Mouse (Mus musculus) cerebellum, adult 11 months (tissue): ENCODE measurements around the gene Vwa8.
"Not testable (repeated sequence)": the region's sequence is repeated elsewhere in the genome, so short reads cannot be mapped to it uniquely, and the experiment has no call there.

Experiments used
- DNase-seq: peaks from one replicate; pipeline ENCODE4 v3.0.0; 2022

Gene Vwa8

DNA sequence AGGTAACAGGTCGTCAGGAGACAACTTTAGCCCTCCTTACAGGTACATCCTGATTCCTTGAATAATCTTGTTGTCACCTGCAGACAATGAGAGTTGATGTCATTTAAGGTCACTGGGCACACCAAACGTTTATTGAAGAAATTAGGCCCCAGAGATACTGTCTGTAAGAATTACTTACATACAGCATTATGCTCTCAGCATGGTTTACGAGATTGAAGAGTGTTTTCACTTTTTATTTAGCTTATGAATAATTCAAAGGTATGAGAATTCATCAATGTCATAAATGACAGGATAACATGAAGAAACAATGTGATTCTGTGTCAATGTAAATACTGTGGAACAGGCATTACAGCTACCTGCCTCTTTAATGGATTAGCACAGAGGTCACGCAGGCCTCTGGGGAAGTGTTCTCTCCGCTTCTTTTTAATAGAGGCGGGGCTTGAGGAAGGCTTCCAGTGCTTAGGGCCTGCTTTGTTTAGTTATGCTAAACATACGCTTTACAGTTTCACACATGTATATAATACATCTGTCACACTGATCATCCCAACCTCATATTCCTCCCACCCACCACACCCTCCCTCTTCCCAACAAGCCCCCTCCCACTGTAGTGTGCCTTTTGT, 37.2 kb downstream of the Vwa8 start:
- DNase-seq = no peak

DNA sequence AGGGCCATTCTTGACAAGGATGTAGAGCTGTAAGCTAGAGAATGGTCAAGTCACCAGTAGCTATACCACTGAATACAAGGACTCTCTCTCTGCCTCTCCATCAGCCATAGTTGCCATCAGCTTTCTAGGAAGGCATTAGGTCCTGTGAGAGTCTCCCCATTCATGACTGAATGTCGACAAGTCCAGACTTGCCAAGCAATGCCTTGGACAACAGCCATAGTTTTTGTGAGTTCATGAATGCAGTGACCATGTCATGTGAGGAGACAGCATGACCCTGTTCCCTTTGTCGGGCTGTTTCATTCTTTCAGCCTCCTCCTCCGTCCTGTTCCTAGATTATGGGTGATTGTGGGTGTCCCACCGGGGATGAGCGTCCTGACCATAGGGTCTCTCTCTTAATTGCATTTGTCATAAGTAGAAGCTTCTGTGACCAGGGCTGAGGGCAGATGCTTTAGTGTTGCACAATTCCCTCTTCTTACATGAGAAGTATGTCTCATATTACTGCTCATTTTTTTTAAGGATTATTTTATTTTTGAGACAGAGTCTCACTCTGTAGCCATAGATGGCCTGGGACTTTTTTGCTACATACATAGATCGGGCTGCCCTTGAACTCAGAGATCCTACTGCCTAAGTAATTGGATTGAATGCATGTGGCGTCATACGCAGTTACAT, 37.8 kb downstream of the Vwa8 start:
- DNase-seq = no peak

DNA sequence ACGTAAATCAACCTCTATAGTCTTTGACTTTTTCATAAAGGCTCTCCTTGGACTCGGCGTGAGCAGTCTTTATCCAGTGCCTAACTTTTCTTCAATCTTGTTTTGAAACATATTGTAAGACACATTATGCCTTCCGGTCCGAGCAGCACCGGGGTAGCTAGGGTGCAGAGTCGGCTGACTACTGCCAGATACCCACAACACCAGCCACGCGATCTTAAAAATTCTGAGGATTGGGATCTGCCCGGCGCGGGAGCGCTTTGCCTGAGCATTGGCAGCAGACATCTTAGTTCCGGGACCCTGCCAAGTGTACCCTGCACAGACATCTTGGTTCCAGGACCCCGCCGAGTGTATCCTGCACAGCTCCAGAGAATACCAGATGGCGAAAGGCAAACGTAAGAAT, 38.6 kb downstream of the Vwa8 start:
- DNase-seq = not testable (repeated sequence)

DNA sequence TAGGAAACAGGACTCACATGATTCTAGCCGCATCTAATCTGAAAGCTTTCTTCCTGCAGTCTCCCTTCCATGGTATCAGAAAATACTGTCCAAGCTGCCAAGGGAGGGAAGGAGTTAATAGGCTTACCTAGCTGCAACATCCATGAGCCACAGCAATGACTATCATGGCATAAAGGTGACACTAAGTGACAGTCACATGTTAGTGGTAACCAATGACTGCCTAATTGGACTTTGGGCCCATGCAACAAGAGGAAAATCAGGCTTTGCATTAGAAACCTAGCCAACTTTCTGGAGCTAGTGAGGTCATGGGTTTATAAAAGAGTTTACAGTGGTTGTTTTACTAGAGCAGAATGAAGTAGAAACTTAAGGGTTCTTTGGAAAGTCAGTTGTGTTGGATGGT, 46.6 kb downstream of the Vwa8 start:
- DNase-seq = no peak

DNA sequence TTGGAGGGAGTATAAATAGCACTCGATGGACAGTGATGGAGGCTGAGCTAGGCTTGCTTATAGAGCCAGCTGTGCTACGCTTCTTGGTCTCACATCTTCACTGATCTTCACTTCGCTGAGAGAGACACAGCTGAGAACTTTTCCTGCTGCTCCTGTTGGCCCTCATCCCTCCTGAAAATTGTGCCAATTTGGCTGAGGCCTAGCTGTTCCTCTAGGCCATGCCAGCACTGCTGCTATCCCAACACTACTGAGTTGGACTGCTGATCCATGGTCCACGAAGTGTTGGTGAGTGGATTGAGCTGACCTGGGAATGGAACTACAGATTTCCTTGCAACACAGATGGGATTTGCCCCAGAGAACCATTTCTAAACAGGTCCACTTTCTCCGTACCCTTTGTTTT, 47.4 kb downstream of the Vwa8 start:
- peak; percentile 34 for DNase-seq

DNA sequence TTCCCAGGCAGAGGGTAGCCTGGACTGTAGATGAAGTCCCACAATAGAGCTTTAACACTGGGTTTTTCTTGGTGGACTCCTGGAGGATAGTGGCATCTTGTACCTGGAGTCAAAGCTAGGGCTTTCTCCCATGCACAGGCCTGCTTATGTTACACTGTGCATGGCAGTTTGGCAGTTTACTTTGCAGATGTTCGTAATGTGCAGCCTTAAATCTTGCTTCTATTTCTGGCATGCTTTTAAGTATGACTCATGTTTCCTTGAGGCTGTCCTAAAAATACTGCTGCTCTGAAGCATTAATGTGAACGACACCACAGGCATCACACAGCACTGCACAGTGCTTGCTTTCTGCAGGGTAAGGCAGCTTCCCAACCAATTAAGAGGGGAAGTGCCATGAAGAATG, 51.9 kb downstream of the Vwa8 start:
- DNase-seq = no peak

DNA sequence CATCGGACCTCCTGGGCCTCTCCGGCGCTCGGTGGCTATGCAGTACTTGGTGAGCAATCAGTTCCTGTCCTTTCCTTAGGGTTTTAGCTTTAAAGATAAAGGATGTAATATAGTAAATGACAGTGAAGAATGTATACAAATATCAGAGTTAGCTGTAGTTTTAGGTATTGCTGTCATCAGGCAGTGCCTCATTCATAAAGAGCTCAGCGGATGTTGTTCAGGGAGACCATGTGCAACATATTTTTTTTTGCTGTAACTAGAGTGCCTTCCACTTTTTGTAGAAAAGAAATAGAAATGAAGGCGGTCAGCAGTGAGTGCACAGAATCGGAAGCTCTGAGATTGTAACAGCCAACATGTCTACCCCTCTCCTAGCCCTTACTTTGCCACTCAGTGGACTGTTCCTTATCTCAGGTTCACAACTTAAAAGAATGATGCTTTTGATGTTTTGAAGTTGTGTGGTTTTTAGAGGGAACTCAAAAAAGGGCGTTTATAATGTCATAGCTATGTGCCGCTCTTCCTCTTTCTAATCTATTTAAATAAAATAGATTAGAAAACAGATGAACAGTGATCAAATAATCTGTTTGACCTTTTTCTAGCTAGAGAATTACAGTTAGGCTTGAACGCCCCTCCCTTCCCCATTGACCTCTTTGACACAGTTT, 59.5 kb downstream of the Vwa8 start:
- no peak for DNase-seq

DNA sequence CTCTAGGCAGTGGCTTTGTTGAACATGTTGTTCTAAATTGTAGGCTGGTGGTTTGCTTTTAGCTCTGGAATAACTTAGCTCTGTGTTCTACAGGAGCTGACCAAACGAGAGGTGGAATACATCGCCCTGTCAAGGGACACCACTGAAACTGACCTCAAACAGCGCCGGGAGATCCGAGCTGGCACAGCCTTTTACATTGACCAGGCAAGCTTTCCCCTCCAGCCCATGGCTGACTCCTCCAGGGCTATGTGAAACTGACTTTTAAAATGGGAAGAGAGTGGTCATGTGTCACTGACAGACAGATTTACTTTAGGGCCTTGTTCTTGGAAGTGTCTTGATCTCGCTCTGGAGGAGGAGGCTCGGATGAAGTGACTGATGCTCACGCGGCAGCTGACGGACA, 63.2 kb downstream of the Vwa8 start:
- no peak for DNase-seq

DNA sequence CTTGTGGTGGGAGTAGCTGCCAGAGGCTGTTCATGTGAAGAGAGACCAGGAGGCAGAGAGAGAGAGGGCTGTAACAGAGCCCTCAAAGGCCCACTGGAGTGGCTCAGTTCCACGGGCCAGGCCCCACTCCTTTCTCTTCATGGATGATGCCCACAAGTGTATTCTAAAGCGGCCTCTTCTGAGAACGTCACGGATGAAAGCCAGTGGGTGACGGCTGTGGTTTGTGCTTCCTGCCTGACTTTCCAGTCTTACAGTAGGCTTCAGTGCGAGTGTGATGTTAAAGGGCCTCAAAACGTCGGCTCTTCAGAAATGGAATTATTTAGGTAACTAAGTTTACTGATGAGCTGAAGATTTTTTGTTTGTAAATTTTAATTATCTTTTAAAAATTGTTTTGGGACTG, 65.3 kb downstream of the Vwa8 start:
- DNase-seq = no peak

DNA sequence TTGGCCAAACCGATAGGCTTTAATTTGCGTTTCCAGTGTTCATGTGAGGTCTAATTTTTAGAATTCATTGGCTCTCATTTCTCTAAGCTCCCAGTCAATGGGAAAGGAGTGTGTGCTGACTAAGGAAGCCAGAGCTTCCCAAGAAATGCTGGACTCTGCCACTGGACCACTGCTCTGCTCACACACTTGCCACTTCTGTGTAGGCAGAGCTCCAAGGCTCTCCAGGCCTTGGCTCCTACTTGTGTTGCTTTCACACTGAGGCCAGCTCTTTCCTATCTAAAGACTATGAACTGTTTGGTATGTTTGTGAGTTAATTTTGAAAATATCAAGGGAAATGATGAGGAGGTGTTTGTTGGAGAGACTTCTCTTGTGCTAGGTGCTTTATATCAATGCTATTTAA, 67.8 kb downstream of the Vwa8 start:
- DNase-seq = no peak

DNA sequence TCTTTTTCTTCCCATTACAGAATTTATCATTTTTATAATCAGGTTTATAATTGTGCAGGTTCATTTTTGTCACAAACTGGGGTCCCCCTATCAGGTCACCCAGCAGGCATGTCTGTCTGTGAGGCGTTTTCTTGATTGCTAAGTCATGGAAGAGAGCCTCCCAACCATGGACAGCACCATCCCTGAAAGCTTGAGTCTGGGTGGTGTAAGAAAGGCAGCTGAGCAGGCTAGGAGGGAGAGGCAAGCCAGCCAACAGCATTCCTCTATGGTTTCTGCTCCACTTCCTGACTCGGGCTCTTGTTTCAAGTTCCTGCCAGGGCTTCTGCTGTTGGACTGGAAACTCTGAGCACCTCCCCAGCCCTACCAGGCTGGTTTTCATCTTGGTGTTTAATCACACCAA, 72.4 kb downstream of the Vwa8 start:
- no peak for DNase-seq

DNA sequence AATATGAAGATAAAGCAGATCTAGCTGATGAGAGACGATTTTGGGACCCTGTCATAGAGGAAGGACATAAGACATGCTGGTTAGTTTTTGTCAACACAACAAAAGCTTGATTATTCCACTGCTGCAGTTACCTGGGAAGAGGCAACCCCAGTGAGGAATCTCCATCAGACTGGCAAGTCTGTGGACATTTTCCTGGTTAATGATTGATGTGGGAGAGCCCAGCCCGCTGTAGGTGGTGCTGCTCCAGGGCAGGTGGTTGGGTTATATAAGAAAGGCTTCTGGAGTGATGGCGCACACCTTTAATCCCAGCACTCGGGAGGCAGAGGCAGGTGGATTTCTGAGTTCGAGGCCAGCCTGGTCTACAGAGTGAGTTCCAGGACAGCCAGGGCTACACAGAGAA, 74.8 kb downstream of the Vwa8 start:
- no peak for DNase-seq

DNA sequence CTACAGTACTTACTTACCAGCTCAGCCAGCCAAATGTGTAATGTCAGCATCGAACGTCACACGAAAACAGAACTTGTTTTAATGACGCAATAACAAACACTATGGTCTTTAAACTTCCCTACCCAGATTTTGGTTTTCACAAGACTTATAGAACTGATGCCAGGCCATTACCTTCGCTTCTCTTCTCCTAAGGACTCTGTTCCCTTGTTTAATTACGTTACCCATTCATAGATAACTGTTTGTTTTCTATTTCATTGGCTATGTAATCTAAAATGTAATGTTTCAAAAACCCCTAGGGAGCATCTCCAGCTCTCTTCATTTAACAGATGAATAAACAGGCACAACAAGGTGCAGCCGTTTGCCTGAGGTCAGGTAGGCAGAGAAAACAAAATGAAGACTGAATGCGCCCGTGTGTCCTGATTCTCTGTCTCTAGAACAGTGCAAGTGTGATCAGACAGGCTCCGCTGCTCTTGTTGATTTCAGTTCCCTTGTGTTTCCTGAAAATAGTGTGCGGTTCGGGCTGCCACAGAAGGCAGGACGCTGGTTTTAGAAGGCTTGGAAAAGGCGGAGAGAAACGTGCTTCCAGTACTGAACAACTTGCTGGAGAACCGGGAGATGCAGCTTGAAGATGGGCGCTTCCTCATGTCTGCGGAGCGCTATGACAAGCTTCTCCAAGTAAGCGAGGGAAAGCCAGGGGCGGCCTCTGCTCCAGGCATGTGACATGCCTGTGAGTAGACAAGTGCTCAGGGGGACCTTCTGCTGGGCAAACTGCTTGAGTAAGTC, 76.1 kb downstream of the Vwa8 start:
- DNase-seq = no peak

DNA sequence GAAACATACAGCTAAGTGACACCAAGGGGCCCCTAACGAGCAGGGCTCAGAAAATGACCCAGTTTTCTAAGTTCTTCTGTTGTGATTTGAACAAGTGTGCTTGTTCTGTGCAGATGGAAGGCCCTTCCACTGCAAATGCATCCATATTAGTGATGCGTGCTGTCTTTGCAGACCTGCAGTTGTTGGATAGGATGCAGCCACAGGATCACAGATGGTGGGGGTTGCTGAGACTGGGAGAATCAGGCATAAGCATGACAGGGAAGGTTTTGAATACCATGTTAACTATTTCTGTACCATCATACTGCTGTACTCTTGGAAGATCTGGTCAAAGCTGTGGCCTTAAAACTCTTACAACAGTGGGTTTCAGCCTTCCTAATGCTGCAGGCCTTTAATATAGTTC, 83.2 kb downstream of the Vwa8 start:
- no peak for DNase-seq

DNA sequence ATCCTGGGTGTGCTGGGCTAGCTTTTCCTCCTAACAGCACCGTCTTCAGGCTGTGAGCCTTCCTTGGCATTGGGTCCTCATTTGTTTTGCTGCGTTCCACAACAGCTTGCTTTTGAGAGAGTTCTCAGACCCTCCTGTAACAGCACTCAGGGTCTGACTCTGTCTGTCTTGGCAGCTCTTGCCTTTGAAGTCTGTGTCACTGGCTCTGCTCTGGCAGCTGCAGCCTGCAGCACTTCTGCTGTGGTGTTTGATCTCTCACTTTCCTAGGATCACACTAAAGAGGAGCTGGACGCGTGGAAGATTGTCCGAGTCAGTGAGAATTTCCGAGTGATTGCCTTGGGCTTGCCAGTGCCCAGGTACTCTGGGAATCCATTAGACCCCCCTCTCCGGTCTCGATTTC, 84.5 kb downstream of the Vwa8 start:
- DNase-seq = no peak

DNA sequence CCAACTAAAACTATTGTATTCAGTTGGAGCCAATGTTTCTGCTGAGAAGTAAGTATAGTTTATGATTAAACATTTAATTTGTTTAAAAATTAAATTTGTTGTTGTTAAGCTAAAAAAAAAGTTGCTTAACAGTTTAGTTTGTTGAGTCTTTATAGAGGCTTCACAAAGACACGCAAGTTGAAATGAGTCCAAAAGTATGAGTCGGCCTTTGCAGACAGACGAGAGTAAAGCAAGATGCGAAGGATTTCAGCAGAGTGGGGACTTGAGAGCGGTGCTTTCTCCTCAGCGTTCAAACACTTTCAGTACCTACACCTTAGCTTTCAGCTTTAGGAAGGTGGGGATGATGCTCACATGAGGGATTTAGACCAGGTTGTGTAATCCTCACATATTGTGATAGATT, 85.7 kb downstream of the Vwa8 start:
- DNase-seq = no peak

DNA sequence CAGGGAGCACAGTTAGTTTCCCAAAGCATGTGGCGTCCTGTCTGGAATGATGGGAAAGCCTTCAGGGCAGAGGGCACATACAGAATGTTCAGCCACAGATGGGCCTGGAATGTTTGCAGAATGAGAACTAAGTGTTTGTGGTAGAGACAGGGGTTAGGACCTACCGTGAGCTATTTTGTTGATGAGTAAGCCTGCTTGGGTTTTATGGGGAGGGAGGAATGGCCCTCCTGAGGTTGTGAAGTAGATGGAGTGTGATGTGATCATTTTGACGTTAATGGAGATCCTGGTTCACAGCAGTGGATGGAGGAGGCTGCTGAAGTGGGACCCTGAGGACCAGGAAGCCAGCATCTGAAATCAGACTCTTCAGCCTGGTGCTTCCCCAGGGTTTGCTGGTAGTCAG, 86.9 kb downstream of the Vwa8 start:
- no peak for DNase-seq

DNA sequence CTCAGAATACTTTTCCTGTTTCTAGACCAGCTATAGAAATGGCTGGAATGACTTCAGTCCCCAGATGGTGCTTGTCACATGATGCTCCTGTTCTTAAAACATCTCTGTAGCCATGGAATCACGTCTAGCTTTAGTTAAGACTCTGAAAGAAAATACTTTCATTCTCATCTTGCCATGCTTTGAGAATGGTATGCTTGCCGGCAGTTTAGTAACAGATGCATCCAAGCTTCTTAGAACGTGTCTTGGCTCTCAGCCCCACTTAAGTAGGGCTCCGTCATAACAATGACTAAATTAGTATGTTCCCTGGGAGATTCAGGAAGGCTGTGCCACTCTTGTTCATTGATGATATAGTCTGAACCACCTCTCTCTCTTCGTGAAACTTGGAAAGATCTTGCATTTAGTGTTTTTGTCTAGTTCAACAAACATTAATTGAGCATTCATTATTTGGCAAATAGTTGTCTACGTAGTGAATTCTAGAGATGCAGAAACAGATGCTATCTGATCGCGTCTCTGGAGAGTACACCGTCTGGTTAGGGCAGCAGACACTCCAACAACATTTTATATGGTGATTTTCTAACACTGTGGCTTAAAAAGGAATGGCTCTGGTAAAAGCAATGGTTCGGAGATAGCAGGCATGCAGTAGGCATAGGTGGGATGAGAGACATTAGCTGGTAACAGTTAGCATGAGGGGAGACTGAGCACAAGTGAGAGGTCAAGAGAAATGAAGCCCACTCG, 93.1 kb downstream of the Vwa8 start:
- DNase-seq = no peak

DNA sequence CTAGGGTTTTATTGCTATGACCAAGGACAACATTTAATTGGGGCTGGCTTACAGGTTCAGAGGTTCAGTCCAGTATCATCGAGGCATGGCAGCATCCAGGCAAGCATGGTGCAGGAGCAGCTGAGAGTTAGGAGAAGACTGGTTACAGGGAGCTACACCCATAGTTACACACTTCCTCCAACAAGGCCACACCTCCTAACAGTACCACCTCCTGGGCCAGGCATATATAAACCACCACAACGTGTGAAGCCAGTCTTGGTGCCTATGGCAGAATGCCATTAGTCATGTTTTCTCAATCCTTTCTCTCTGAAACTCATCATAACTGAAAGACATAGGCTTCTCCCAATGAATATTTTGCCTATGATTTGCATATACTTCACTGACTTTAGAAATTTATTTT, 106.9 kb downstream of the Vwa8 start:
- DNase-seq = no peak

DNA sequence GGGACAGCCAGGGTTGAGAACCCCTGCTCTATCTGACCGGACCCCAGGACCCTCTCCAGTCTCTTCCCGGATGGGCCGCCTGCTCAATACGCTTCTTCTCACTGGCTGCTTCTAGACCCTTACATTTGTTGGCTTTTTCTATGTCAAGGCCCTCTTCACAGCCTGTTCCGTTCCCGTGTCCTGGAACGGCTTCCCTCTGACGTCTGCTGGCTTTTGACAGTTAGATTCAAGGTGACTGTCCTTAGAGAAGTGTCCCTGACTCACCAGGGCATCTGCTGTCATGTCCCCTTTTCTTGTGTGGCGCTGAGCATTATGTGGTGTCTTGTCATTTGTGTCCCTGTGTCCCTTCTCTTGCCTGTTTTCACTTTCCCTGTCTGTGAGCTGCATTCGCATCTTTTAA, 121.8 kb downstream of the Vwa8 start:
- no peak for DNase-seq

DNA sequence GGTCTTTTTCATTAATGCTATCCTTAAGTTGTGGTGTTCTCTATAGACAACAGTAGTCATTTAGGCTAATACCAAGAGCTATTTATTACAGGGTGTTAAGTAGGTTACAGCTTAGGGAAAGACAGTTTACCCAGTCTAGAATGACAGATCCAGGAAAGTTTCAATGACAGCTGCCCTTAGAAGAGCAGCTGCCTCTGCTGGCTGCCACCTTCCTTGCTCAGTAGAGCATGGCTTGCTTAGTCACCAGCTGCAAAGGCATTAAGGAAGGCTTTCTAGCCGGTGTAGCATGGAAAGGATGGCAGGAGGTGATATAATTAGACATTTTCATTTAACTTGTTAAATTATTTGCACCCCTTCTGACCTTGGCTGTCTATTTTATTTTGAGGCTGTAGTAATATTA, 123.6 kb downstream of the Vwa8 start:
- no peak for DNase-seq

DNA sequence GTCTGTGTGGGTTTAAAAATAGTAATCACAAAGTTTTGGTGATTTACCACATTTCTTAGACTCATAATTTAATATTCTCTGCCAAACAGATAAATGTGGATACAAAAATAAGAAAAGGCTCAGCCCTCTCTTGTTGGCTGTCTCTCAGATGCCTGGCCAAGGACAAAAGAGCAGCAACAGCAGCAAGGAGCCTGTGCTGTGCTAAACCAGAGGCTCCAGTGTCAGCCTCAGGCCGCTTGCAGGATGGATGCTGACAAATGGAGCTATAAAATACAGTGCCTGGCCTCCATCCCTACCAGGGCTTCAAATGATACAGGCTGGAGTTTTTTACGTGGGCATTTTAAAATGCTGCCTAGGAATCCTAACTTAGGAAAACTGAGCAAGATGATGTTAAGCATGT, 134.3 kb downstream of the Vwa8 start:
- DNase-seq = no peak

DNA sequence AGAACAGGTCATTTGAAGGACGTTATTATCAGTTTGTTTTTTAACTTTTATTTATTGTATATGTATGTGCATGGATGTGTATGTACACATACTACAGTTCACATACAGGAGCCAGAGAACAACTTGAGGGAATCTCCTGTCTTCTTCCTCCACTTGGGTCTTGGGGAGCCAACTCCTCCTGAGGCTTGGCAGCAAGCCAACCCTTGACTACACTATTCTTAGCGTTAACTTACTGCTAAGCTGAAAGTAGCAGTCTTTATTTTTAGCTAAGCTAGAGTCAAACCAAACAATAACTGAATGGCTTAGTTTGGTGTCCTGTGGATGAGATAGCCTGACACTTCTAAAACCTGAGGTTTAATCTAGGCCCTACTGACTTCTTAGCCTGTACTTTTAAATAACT, 135.4 kb downstream of the Vwa8 start:
- DNase-seq = no peak
